Mouse (Mus musculus) heart, adult 2 months (tissue): ENCODE measurements at regions not wholly inside any gene's neighbourhood (a gene's known extent, or its start where the extent isn't known, plus 50 kb on each side); places are given as distances from the start of the nearest gene placed in this dataset.

ENCODE experiments used
- CTCF ChIP-seq: fragments of 200-600 bp; IDR thresholded peaks from 2 replicates; pipeline ENCODE4 v1.8.1; 2022; ENCODE audit warnings: antibody characterized with exemption, mild to moderate bottlenecking, moderate library complexity
- POLR2A ChIP-seq: fragments of 200-500 bp; IDR thresholded peaks from 2 replicates; pipeline ENCODE4 v1.6.1; 2011; ENCODE audit warnings: mild to moderate bottlenecking, low read depth, low read length, control low read depth; ENCODE audit not compliant: insufficient read depth

DNA sequence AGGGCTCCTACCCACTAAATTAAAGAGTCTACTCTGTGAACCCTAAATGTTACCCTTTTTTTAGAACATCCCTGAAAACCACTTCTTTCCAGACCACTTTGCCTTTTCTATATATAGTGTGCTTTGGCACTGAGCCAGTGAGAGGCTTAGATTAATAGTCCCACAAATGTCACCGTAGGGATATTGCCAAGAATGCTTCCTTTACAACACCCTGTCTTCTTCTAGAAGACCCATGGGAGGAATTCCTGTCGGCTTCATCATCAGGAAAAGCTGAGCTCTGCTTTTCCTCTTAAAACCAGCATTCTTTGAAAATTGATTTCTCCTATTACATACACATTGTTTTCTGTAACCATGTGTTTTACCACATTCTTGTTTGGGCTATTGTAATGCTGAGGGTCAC is 768.1 kb downstream of the Gm9195 start:
- TF ChIP-seq CTCF (no peak), POLR2A (no peak)
